Mouse (Mus musculus) right cerebral cortex, postnatal 4 days (tissue): ENCODE results near the gene Npat.

Experiments
- DNase-seq: peaks from one replicate; pipeline ENCODE4 v3.0.0-alpha.2; 2022

Npat gene

GRCm38 (mm10) chr9:53536558-53537320 is at the start of gene Npat, which contains the start of gene Atm:
Gene Npat, plus strand, starts transcription at chr9:53537047.
Gene Atm, minus strand, starts transcription at chr9:53536740.
- DNase-seq = peak; percentile 99

- DNase-seq = no peak
Measured at GRCm38 (mm10) chr9:53508053-53508452, 28.8 kb upstream of the Npat start.

- no peak for DNase-seq
Measured at GRCm38 (mm10) chr9:53514091-53514490, 22.8 kb upstream of the Npat start.

- DNase-seq = no peak
Measured at GRCm38 (mm10) chr9:53517373-53518009, 19.4 kb upstream of the Npat start.

DNA sequence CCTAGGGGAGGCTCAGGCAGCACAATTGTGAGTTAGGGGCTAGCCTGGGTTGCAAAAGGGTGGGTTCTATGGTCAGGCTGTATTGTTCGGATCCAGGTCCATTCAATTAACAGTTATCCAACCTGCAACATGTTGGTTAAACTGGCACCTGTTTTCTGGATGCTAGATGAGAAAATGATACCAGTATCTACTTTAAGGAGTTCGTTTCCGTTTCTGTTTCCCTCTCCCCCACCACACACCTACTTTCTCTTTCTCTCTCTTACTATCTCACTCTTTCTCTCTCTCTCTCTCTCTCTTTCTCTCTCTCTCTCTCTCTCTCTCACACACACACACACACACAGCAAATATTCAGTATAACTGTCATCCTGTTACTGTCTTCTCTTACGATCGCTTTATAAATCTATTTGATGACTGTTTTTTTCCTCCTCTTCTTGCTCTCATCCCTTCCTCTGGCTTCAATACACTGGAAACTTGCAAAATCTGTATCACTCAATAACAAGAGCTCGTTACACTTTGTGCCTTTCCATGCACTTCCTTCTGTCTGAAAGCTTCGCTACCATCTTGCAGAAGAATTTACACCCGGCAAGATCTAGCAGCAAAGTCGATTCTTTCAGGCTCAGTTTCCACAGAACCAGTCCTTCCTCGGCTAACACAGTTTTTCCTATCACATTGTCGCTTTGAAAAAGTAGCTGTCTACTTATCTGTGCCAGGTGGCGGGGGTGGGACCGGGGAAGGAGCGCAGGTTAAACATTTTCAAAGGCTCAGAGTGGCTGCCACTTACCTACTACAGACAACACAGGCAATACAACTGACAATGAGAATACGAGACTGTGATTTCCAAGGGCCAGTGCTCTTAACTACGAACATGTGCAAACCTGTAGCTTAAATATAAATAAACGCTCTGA is 1.2 kb upstream of the Npat start:
- DNase-seq = no peak

DNA sequence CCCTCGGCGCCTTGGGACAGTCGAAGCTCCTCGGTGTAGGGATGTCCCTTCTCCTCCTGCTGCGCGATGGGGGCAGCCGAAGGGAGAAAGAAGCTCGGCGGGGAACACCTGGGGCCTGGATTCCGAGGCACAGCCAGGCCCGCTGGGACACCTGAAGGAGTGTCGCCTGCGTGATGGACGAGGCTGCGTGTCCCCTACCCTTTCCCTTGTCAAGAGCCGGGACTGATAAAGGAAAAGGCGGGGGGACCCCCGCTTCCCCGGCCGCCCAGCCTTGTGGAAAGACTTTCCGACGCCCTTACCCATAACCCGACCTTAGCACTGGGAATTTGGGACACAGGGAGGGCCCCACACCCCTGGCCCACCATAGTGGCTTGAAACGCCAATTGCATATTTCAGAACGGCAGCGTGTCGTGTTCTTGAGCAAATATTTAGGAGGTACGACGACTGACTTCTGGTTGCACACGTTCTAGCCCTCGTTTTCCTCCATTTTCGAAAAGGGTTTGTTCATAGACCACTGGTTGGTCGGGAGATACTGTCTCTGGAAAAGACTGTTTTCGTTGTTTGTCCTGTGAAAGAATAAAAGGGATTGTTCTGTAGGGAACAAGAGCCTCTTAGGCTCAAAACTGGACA is 604 bp downstream of the Npat start:
- no peak for DNase-seq

DNA sequence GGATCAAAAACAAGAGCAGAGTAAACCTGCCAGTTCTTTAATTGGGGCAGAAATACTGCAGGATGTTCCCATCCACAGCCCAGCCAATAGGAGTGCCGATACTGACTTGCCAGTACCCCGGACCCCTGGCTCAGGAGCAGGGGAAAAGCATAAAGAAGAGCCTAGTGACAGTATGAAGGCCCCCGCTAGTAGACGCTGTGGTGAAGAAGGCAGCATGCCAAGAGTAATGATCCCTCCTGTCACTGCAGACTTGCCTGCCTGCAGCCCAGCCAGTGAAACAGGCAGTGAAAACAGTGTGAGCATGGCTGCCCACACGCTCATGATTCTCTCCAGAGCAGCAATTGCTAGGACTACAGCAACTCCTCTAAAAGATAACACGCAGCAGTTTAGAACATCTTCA is 33.8 kb downstream of the Npat start:
- no peak for DNase-seq

DNA sequence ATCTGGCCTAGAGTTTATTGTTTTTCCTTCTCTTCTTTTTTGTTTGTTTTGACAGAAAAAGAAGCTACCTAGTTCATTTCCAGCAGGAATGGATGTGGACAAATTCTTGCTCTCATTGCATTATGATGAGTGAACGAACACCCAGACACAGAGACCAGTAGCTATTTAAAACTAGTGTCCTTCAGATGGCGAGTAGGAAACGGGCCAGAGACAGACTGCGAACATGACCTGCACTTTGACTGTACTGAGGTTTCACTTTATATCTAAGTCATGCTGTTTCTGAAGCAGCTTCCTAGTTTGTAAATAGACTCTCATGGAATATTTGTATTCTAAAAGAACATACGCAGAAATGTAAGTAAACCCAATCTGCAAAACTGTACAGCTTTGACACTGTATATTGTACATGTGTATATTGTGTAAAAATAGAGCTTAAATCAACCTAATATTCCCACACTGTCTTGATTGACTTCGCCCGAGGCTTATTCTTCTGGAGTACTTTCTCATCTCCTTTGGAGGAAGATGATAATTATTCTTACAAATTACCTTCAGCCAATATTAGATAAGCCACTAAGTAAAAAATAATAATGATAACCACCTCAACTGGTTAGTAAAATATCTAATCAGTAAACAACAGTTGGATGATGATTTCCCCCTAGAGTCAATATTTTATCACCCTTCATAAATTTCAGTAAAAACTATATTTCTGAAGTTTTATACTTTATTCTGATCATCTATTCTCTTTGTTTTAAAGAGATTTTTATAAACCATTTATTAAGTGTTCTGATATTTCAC is 35.9 kb downstream of the Npat start:
- DNase-seq = no peak

- no peak for DNase-seq
Measured at GRCm38 (mm10) chr9:53575721-53576120, 38.9 kb downstream of the Npat start.

- no peak for DNase-seq
Measured at GRCm38 (mm10) chr9:53581870-53582269, 45.0 kb downstream of the Npat start.

DNA sequence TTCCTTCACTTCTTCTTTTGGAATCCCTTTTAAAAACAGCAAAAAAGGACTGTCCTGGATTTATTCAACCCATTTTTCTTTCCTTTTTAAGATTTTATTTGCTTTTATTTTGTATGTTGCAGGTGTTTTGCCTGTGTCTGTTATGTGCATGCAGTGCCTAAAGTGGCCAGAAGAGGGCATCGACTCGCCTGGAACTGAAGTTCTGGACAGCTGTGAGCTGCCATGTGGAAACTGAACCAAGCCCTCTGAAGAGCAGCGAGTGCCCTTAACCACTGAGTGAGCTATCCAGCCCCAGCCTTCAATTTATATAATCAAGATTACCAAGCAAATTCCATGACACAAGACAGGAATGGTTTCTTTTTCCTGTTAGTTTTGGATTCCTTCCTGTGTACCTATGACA is 57.9 kb downstream of the Npat start:
- peak; percentile 75 for DNase-seq

GRCm38 (mm10) chr9:53596971-53597600 is 60.2 kb downstream of the Npat start:
- no peak for DNase-seq

GRCm38 (mm10) chr9:53598631-53599030 is 61.8 kb downstream of the Npat start:
- no peak for DNase-seq

- no peak for DNase-seq
Measured at GRCm38 (mm10) chr9:53601541-53601940, 64.7 kb downstream of the Npat start.

DNA sequence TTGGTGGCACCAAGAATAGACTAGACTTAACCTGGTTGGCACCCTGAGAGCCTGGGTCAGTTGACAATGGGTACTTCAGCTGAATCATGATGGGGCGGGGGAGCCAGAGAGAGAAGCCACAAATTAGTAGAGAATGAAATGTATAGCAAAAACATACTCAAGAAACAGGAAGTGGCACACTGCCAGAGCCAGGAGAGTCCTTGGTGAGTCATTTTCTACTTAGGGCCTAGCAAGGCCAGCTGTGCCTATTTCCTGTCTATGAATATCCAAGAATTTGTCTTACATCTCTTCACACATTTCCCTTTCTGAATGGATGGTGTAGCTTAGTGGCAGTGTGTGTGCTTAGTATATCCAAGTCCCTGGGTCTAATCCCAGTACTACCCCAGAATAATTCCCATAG is 66.5 kb downstream of the Npat start:
- no peak for DNase-seq

GRCm38 (mm10) chr9:53603849-53604248 is 67.0 kb downstream of the Npat start:
- DNase-seq = no peak

- DNase-seq = no peak
Measured at GRCm38 (mm10) chr9:53604954-53605353, 68.1 kb downstream of the Npat start.

DNA sequence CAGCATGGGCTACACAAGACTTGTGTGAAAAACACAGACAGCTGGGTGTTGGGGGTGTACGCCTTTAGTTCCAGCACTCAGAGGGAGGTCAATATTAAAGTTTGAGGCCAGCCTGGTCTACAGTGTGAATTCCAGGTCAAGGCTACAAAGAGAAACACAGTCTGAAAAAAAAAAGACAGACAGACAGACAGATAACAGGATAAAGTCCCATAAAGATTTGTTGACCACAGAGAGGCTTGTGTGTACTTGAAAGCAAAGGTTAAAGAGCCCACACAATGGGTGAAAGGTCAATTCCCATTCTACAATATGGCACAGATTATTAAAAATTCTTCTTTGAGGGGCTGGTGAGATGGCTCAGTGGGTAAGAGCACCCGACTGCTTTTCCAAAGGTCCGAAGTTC is 70.3 kb downstream of the Npat start:
- DNase-seq = no peak

DNA sequence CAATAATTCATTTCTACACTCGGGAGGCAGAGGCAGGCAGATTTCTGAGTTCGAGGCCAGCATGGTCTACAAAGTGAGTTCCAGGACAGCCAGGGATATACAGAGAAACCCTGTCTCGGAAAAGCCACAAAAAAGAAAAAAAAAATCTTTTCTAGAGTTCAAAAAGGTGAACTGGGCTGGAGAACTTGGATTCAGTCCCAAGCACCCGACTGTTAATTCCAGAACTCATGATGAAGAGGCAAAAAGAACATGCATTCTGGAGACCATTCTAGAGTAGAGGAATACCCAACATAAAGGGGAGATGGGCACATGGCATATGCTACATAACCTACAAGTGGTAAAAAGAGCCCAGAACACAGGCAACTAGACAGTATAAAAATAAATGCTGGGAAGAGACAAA is 71.0 kb downstream of the Npat start:
- DNase-seq = no peak

DNA sequence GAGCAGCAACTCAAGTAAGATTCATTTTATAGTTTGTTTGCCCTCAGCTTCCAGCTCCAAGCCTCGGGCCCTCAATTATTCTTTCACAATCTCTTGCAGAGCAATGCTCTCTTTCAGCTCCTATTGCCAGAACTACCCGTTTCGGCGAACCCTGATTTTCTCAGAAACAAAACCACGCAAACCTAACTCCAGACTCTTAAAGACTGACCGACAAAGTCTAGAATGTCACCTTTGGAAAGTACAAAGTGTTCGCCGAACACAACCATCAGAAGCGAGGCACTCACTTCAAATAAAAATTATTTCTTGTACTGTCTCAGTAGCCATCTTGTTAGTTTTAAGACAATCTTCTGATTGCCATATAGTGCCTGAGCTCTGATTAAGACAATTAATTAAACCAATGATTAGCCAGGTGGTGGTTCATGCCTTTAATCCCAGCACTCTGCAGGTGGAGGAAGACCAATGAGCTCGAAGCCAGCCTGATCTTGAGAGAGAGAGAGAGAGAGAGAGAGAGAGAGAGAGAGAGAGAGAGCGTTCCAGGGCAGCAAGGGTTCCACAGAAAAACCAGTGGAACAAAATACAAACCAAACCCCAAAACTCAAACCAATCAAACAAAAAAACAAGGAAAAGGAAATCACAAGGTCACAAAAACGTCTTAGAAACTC is 72.6 kb downstream of the Npat start:
- DNase-seq = no peak
